Mouse (Mus musculus) small intestine, adult 2 months (tissue): ENCODE data around the gene Tubgcp6.

Experiments
- CTCF ChIP-seq: fragments of 200-500 bp; IDR thresholded peaks from 2 replicates; pipeline ENCODE4 v1.5.1; 2012; ENCODE audit warnings: low read depth, mild to moderate bottlenecking, control low read depth, inconsistent platforms, low read length, moderate library complexity, mixed read lengths; ENCODE audit not compliant: insufficient replicate concordance, insufficient read length; ENCODE audit errors: extremely low read depth
- POLR2A ChIP-seq: fragments of 200-500 bp; IDR thresholded peaks from 2 replicates; pipeline ENCODE4 v1.6.1; 2012; ENCODE audit warnings: low read depth, mild to moderate bottlenecking, control low read depth, inconsistent platforms, low read length, moderate library complexity

GRCm38 (mm10) chr15:89075478-89076147 lies 47.3 kb downstream of the Tubgcp6 start:
- TF ChIP-seq CTCF (no peak; the same call in 1 of the 2 replicates), POLR2A (no peak; the same call in 1 of the 2 replicates)
